Mouse (Mus musculus) kidney, embryonic 15.5 days (tissue): ENCODE measurements at regions not wholly inside any gene's neighbourhood (a gene's known extent, or its start where the extent isn't known, plus 50 kb on each side); places are given as distances from the start of the nearest gene placed in this dataset.

Source experiments
- ATAC-seq: fragments of 200-750 bp; cut with Nextera tagmentation; replicated peaks from 2 replicates; pipeline ENCODE4 v1.8.0; 2017; ENCODE audit warnings: moderate TSS enrichment; ENCODE audit not compliant: low FRiP score
- H3K27ac ChIP-seq: fragments of 300-500 bp; sonication (generic); 2 replicates; pipeline ENCODE4 v1.5.1; 2015; ENCODE audit warnings: mild to moderate bottlenecking, inconsistent platforms
- H3K27me3 ChIP-seq: fragments of 300-500 bp; sonication (generic); 2 replicates; pipeline ENCODE4 v1.6.1; 2015; ENCODE audit warnings: inconsistent platforms
- H3K36me3 ChIP-seq: fragments of 300-500 bp; sonication (generic); 2 replicates; pipeline ENCODE4 v1.6.1; 2015; ENCODE audit warnings: inconsistent platforms
- H3K4me1 ChIP-seq: fragments of 300-500 bp; sonication (generic); 2 replicates; pipeline ENCODE4 v1.6.1; 2015; ENCODE audit warnings: inconsistent platforms
- H3K4me2 ChIP-seq: fragments of 300-500 bp; sonication (generic); 2 replicates; pipeline ENCODE4 v1.6.1; 2015; ENCODE audit warnings: moderate library complexity, mild to moderate bottlenecking, inconsistent platforms
- H3K4me3 ChIP-seq: fragments of 300-500 bp; sonication (generic); replicated peaks from 2 replicates; pipeline ENCODE4 v1.5.1; 2015; ENCODE audit warnings: mild to moderate bottlenecking, inconsistent platforms
- H3K9ac ChIP-seq: fragments of 300-500 bp; sonication (generic); 2 replicates; pipeline ENCODE4 v1.6.1; 2015; ENCODE audit warnings: mild to moderate bottlenecking, inconsistent platforms
- H3K9me3 ChIP-seq: fragments of 300-500 bp; sonication (generic); replicated peaks from 2 replicates; pipeline ENCODE4 v1.6.1; 2016; ENCODE audit warnings: inconsistent platforms
- WGBS: fragments of 180-500 bp; shearing (Covaris S2); methylation state at CpG from one replicate; pipeline ENCODE4 v1.1.7; 2015; ENCODE audit warnings: mixed read lengths; 5-methylcytosine and 5-hydroxymethylcytosine counted together

- Histone ChIP-seq H3K9ac (no peak overlapping the region), H3K36me3 (no peaks in the 10 kb centered on the region), H3K4me1 (no peaks in the 10 kb centered on the region), H3K9me3 (no peaks in the 10 kb centered on the region; the same call in 1 of the 2 replicates), H3K4me2 (no peak overlapping the region), H3K4me3 (no peak overlapping the region), H3K27ac (no peak overlapping the region), H3K27me3 (no peaks in the 10 kb centered on the region)
- 79% methylated on average over 2 of the region's 2 CpGs for WGBS
- ATAC-seq, result no peak
These were observed 379.4 kb downstream of the Zfp619 start for GRCm38 (mm10) chr7:39896918-39897317.

GRCm38 (mm10) chr7:39898268-39898667 is 380.7 kb downstream of the Zfp619 start:
- Histone ChIP-seq H3K9ac (no peak overlapping the region), H3K36me3 (no peaks in the 10 kb centered on the region), H3K4me1 (no peaks in the 10 kb centered on the region), H3K27me3 (no peaks in the 10 kb centered on the region), H3K27ac (no peak overlapping the region), H3K4me2 (no peak overlapping the region), H3K9me3 (no peaks in the 10 kb centered on the region; the same call in 1 of the 2 replicates), H3K4me3 (no peak overlapping the region)
- ATAC-seq, result no peak
- WGBS, result 97% methylated on average over 1 of the region's 1 CpGs

- Histone ChIP-seq H3K4me1 (no peaks in the 10 kb centered on the region), H3K9me3 (no peaks in the 10 kb centered on the region), H3K9ac (no peak overlapping the region), H3K27me3 (no peaks in the 10 kb centered on the region), H3K4me2 (no peak overlapping the region), H3K4me3 (no peak overlapping the region), H3K27ac (no peak overlapping the region), H3K36me3 (no peaks in the 10 kb centered on the region)
- WGBS, result 54% methylated on average over 1 of the region's 1 CpGs
- no peak for ATAC-seq
These were observed 416.4 kb downstream of the Zfp619 start for GRCm38 (mm10) chr7:39933946-39934345.

- no peak overlapping the region for H3K4me2 ChIP-seq
- no peaks in the 10 kb centered on the region for H3K27me3 ChIP-seq
- no peak overlapping the region for H3K4me3 ChIP-seq
- no peaks in the 10 kb centered on the region for H3K9me3 ChIP-seq
- no peak overlapping the region for H3K27ac ChIP-seq
- WGBS, result 64% methylated on average over 4 of the region's 4 CpGs
- H3K9ac ChIP-seq, result no peak overlapping the region
- no peaks in the 10 kb centered on the region for H3K4me1 ChIP-seq
- ATAC-seq, result no peak
- no peaks in the 10 kb centered on the region for H3K36me3 ChIP-seq
These were observed 419.7 kb downstream of the Zfp619 start for GRCm38 (mm10) chr7:39937262-39937661.

GRCm38 (mm10) chr7:39942262-39942900 is 424.8 kb downstream of the Zfp619 start:
- no peaks in the 10 kb centered on the region for H3K4me1 ChIP-seq
- H3K4me3 ChIP-seq, result no peak overlapping the region
- no peak overlapping the region for H3K9ac ChIP-seq
- no peaks in the 10 kb centered on the region for H3K36me3 ChIP-seq
- no peaks in the 10 kb centered on the region for H3K9me3 ChIP-seq
- 75% methylated on average over 1 of the region's 1 CpGs for WGBS
- H3K4me2 ChIP-seq, result no peak overlapping the region
- no peaks in the 10 kb centered on the region for H3K27me3 ChIP-seq
- no peak for ATAC-seq
- no peak overlapping the region for H3K27ac ChIP-seq

GRCm38 (mm10) chr7:39954110-39954509 is 436.5 kb downstream of the Zfp619 start:
- 67% methylated on average over 7 of the region's 7 CpGs for WGBS
- H3K36me3 ChIP-seq, result no peaks in the 10 kb centered on the region

GRCm38 (mm10) chr7:39954931-39955330 is 437.4 kb downstream of the Zfp619 start:
- no peak for ATAC-seq
- no peak overlapping the region for H3K9ac ChIP-seq
- H3K27ac ChIP-seq, result no peak overlapping the region
- H3K9me3 ChIP-seq, result no peaks in the 10 kb centered on the region
- H3K36me3 ChIP-seq, result no peaks in the 10 kb centered on the region
- no peak overlapping the region for H3K4me3 ChIP-seq
- no peaks in the 10 kb centered on the region for H3K4me1 ChIP-seq
- no peak overlapping the region for H3K4me2 ChIP-seq
- no peaks in the 10 kb centered on the region for H3K27me3 ChIP-seq

More at GRCm38 (mm10) chr7:39954110-39954509, 436.5 kb downstream of the Zfp619 start:
- Histone ChIP-seq H3K4me1 (no peaks in the 10 kb centered on the region), H3K27me3 (no peaks in the 10 kb centered on the region), H3K4me2 (no peak overlapping the region), H3K9ac (no peak overlapping the region), H3K9me3 (no peaks in the 10 kb centered on the region), H3K4me3 (no peak overlapping the region), H3K27ac (no peak overlapping the region)
- ATAC-seq, result no peak

- H3K4me1 ChIP-seq, result no peaks in the 10 kb centered on the region
- H3K4me2 ChIP-seq, result no peak overlapping the region
- no peaks in the 10 kb centered on the region for H3K36me3 ChIP-seq
- H3K9me3 ChIP-seq, result no peaks in the 10 kb centered on the region
- no peak overlapping the region for H3K4me3 ChIP-seq
- 69% methylated on average over 2 of the region's 2 CpGs for WGBS
- ATAC-seq, result no peak
- H3K27me3 ChIP-seq, result no peaks in the 10 kb centered on the region
- H3K9ac ChIP-seq, result no peak overlapping the region
- H3K27ac ChIP-seq, result no peak overlapping the region
These were observed 460.6 kb downstream of the Zfp619 start for GRCm38 (mm10) chr7:39978121-39978520.

GRCm38 (mm10) chr7:39981647-39982046 is 464.1 kb downstream of the Zfp619 start:
- Histone ChIP-seq H3K9me3 (no peaks in the 10 kb centered on the region), H3K4me3 (no peak overlapping the region), H3K9ac (no peak overlapping the region), H3K27ac (no peak overlapping the region), H3K4me1 (no peaks in the 10 kb centered on the region), H3K4me2 (no peak overlapping the region), H3K27me3 (no peaks in the 10 kb centered on the region), H3K36me3 (no peaks in the 10 kb centered on the region)
- 78% methylated on average over 4 of the region's 4 CpGs for WGBS
- no peak for ATAC-seq
